Mouse (Mus musculus): ENCODE measurements around the gene Sptb. TPM values are rescaled to one million over a fixed set of nuclear protein-coding genes. Genes with fewer than 3 reads are reported as not detected.
A peak's percentile ranks its signal among the peaks of the same experiment; 100 is the strongest.

Gene Sptb
- polyA plus RNA-seq, 1 experiment from 2014 or later: 8.0 TPM

GRCm38 (mm10) chr12:76582139-76582538, 128.2 kb downstream of the Sptb start:
- Histone ChIP-seq H3K4me1 (replicated peaks) (peaks cover 10% of the 10 kb centered on the region), H3K4me3 (no peak overlapping the region), H3K9ac (no peak overlapping the region), H3K27ac (replicated peaks) (no peak overlapping the region), H3K27me3 (no peaks in the 10 kb centered on the region), H3K9me3 (no peaks in the 10 kb centered on the region), H3K4me2 (no peak overlapping the region), H3K36me3 (no peaks in the 10 kb centered on the region)
- 74% methylated on average over 3 of the region's 3 CpGs for WGBS
- no peak for ATAC-seq (ENCODE audit: low FRiP score, low read depth)

- H3K36me3 ChIP-seq: no peaks in the 10 kb centered on the region
- no peaks in the 10 kb centered on the region for H3K27me3 ChIP-seq
- WGBS: 92% methylated on average over 1 of the region's 1 CpGs
- H3K4me3 ChIP-seq: no peak overlapping the region
- ATAC-seq (ENCODE audit: low FRiP score, low read depth): no peak
- no peak overlapping the region for H3K9ac ChIP-seq
- H3K4me1 ChIP-seq (replicated peaks): peaks cover 10% of the 10 kb centered on the region
- no peaks in the 10 kb centered on the region for H3K9me3 ChIP-seq
- H3K27ac ChIP-seq (replicated peaks): no peak overlapping the region
- no peak overlapping the region for H3K4me2 ChIP-seq
Measured at GRCm38 (mm10) chr12:76579806-76580205, 130.5 kb downstream of the Sptb start.

GRCm38 (mm10) chr12:76578465-76578864, 131.9 kb downstream of the Sptb start:
- H3K9me3 ChIP-seq: no peaks in the 10 kb centered on the region
- H3K4me2 ChIP-seq: no peak overlapping the region
- WGBS: 91% methylated on average over 2 of the region's 2 CpGs
- H3K4me3 ChIP-seq: no peak overlapping the region
- no peaks in the 10 kb centered on the region for H3K36me3 ChIP-seq
- H3K27me3 ChIP-seq: no peaks in the 10 kb centered on the region
- H3K9ac ChIP-seq: no peak overlapping the region
- no peak for ATAC-seq (ENCODE audit: low FRiP score, low read depth)
- H3K27ac ChIP-seq (replicated peaks): no peak overlapping the region
- peaks cover 10% of the 10 kb centered on the region for H3K4me1 ChIP-seq (replicated peaks)

GRCm38 (mm10) chr12:76577858-76578257, 132.5 kb downstream of the Sptb start:
- ATAC-seq (ENCODE audit: low FRiP score, low read depth): no peak
- Histone ChIP-seq H3K36me3 (no peaks in the 10 kb centered on the region), H3K4me3 (no peak overlapping the region), H3K9me3 (no peaks in the 10 kb centered on the region), H3K27me3 (no peaks in the 10 kb centered on the region), H3K27ac (replicated peaks) (no peak overlapping the region), H3K4me1 (replicated peaks) (peaks cover 4% of the 10 kb centered on the region), H3K4me2 (no peak overlapping the region), H3K9ac (no peak overlapping the region)
- 96% methylated on average over 16 of the region's 16 CpGs for WGBS

- Histone ChIP-seq H3K36me3 (no peaks in the 10 kb centered on the region), H3K9me3 (no peaks in the 10 kb centered on the region), H3K9ac (no peak overlapping the region), H3K4me3 (no peak overlapping the region), H3K4me1 (replicated peaks) (no peaks in the 10 kb centered on the region), H3K4me2 (no peak overlapping the region), H3K27me3 (no peaks in the 10 kb centered on the region), H3K27ac (replicated peaks) (no peak overlapping the region)
- WGBS: 97% methylated on average over 8 of the region's 8 CpGs
- ATAC-seq (ENCODE audit: low FRiP score, low read depth): no peak
Measured at GRCm38 (mm10) chr12:76576806-76577205, 133.5 kb downstream of the Sptb start.

GRCm38 (mm10) chr12:76576061-76576460, 134.3 kb downstream of the Sptb start:
- no peak overlapping the region for H3K4me3 ChIP-seq
- H3K27me3 ChIP-seq: no peaks in the 10 kb centered on the region
- H3K27ac ChIP-seq (replicated peaks): no peak overlapping the region
- H3K4me1 ChIP-seq (replicated peaks): no peaks in the 10 kb centered on the region
- no peak overlapping the region for H3K4me2 ChIP-seq
- ATAC-seq (ENCODE audit: low FRiP score, low read depth): no peak
- no peaks in the 10 kb centered on the region for H3K36me3 ChIP-seq
- H3K9me3 ChIP-seq: no peaks in the 10 kb centered on the region
- H3K9ac ChIP-seq: no peak overlapping the region
- WGBS: 93% methylated on average over 9 of the region's 9 CpGs

GRCm38 (mm10) chr12:76574815-76575214, 135.5 kb downstream of the Sptb start:
- Histone ChIP-seq H3K4me3 (no peak overlapping the region), H3K9me3 (no peaks in the 10 kb centered on the region), H3K36me3 (no peaks in the 10 kb centered on the region), H3K27me3 (no peaks in the 10 kb centered on the region), H3K4me2 (no peak overlapping the region), H3K9ac (no peak overlapping the region), H3K27ac (replicated peaks) (no peak overlapping the region), H3K4me1 (replicated peaks) (no peaks in the 10 kb centered on the region)
- no peak for ATAC-seq (ENCODE audit: low FRiP score, low read depth)
- WGBS: 96% methylated on average over 6 of the region's 6 CpGs

- WGBS: 91% methylated on average over 6 of the region's 6 CpGs
- no peak overlapping the region for H3K9ac ChIP-seq
- H3K4me3 ChIP-seq: no peak overlapping the region
- H3K36me3 ChIP-seq: no peaks in the 10 kb centered on the region
- no peak for ATAC-seq (ENCODE audit: low FRiP score, low read depth)
- no peak overlapping the region for H3K4me2 ChIP-seq
- H3K9me3 ChIP-seq: no peaks in the 10 kb centered on the region
- no peaks in the 10 kb centered on the region for H3K4me1 ChIP-seq (replicated peaks)
- no peaks in the 10 kb centered on the region for H3K27me3 ChIP-seq
- H3K27ac ChIP-seq (replicated peaks): no peak overlapping the region
Measured at GRCm38 (mm10) chr12:76573381-76573780, 137.0 kb downstream of the Sptb start.

- Histone ChIP-seq H3K4me3 (no peak overlapping the region), H3K27ac (replicated peaks) (no peak overlapping the region), H3K9ac (no peak overlapping the region), H3K27me3 (no peaks in the 10 kb centered on the region), H3K36me3 (no peaks in the 10 kb centered on the region), H3K4me1 (replicated peaks) (no peaks in the 10 kb centered on the region), H3K9me3 (no peaks in the 10 kb centered on the region), H3K4me2 (no peak overlapping the region)
- peak; percentile 27; the same call in 1 of the 2 replicates for ATAC-seq (ENCODE audit: low FRiP score, low read depth)
- WGBS: 68% methylated on average over 27 of the region's 27 CpGs
Measured at GRCm38 (mm10) chr12:76572261-76573251, 137.8 kb downstream of the Sptb start.

GRCm38 (mm10) chr12:76571266-76571665, 139.1 kb downstream of the Sptb start:
- Histone ChIP-seq H3K9ac (no peak overlapping the region), H3K27ac (replicated peaks) (no peak overlapping the region), H3K27me3 (no peaks in the 10 kb centered on the region), H3K4me2 (no peak overlapping the region), H3K9me3 (no peaks in the 10 kb centered on the region), H3K4me1 (replicated peaks) (no peaks in the 10 kb centered on the region), H3K36me3 (no peaks in the 10 kb centered on the region), H3K4me3 (no peak overlapping the region)
- 81% methylated on average over 10 of the region's 10 CpGs for WGBS
- no peak for ATAC-seq (ENCODE audit: low FRiP score, low read depth)

GRCm38 (mm10) chr12:76570221-76570940, 140.0 kb downstream of the Sptb start:
- H3K4me1 ChIP-seq (replicated peaks): no peaks in the 10 kb centered on the region
- H3K36me3 ChIP-seq: no peaks in the 10 kb centered on the region
- no peak for ATAC-seq (ENCODE audit: low FRiP score, low read depth)
- H3K9ac ChIP-seq: no peak overlapping the region
- H3K9me3 ChIP-seq: no peaks in the 10 kb centered on the region
- WGBS: 77% methylated on average over 9 of the region's 9 CpGs
- H3K4me2 ChIP-seq: no peak overlapping the region
- H3K4me3 ChIP-seq: no peak overlapping the region
- H3K27ac ChIP-seq (replicated peaks): no peak overlapping the region
- H3K27me3 ChIP-seq: no peaks in the 10 kb centered on the region

GRCm38 (mm10) chr12:76566284-76566683, 144.1 kb downstream of the Sptb start:
- Histone ChIP-seq H3K9me3 (no peaks in the 10 kb centered on the region), H3K9ac (no peak overlapping the region), H3K27ac (replicated peaks) (no peak overlapping the region), H3K27me3 (no peaks in the 10 kb centered on the region), H3K36me3 (no peaks in the 10 kb centered on the region), H3K4me2 (no peak overlapping the region), H3K4me3 (no peak overlapping the region), H3K4me1 (replicated peaks) (no peaks in the 10 kb centered on the region)
- WGBS: 93% methylated on average over 10 of the region's 10 CpGs
- ATAC-seq (ENCODE audit: low FRiP score, low read depth): no peak

Measured in hindbrain, embryonic 15.5 days (tissue).